ENCODE assay signal across 9 mouse cellular contexts in genomic region chr3:96435557-96436091, GRCm38 (mm10). TPM values are rescaled to one million over a fixed set of nuclear protein-coding genes. Genes with fewer than 3 reads are reported as not detected.
DNase-seq lines count a peak whose midpoint lies in the region; ATAC-seq lines count a peak whose summit lies in the region.
"Had no signal": no experiment of that assay in that cellular context is flagged by ENCODE, and none has a peak within 500 bp of the region (broad histone marks: within the 10 kb centered on the region; RNA-seq: fewer than 3 reads in every experiment).

No protein-coding gene starts in this region.

- H3K4me1 ChIP-seq in kidney, embryonic 15.5 days: peaks cover 10% of the 10 kb centered on the region
- peaks cover under 1% of the 10 kb centered on the region for H3K4me1 ChIP-seq in forebrain, embryonic 15.5 days

- no peak for DNase-seq in kidney, postnatal 36 days
- peak; percentile 76 for DNase-seq in ZHBTc4 (ENCODE audit: low read depth, low spot score)
- peak; percentile 25 to 65 for DNase-seq in left cerebral cortex, postnatal 14 days (ENCODE audit: low spot score in 2 of 2)
- peak; percentile 74 for DNase-seq in neural tube, embryonic 10.5 days (ENCODE audit: extremely low spot score, low spot score)
- no peak for DNase-seq in urinary bladder, postnatal 14 days (ENCODE audit: low spot score)
- DNase-seq in urinary bladder, postnatal 36 days (ENCODE audit: low spot score in 2 of 2): no peak

- intact Hi-C loops in left cerebral cortex, postnatal 14 days (cut with DNase I): loop anchor here (2.0 kb wide), 1 partner anchor 153 kb away; no protein-coding TSS in a partner anchor

- H3K27ac ChIP-seq in kidney, embryonic 15.5 days: no peak overlapping the region
- no peak overlapping the region for H3K27ac ChIP-seq in forebrain, embryonic 15.5 days (replicated peaks)

- H3K4me2 ChIP-seq in kidney, embryonic 15.5 days: peak overlapping the region; percentile 51
- H3K4me2 ChIP-seq in forebrain, embryonic 15.5 days (replicated peaks): peak overlapping the region; percentile 14

- H3K4me3 ChIP-seq in kidney, embryonic 15.5 days (replicated peaks): peak overlapping the region; percentile 35
- peak overlapping the region; percentile 21 for H3K4me3 ChIP-seq in forebrain, embryonic 15.5 days

- H3K9me3 ChIP-seq in kidney, embryonic 15.5 days (replicated peaks): no peaks in the 10 kb centered on the region
- no peaks in the 10 kb centered on the region for H3K9me3 ChIP-seq in forebrain, embryonic 15.5 days

- H3K27me3 ChIP-seq in kidney, embryonic 15.5 days: peaks cover 93% of the 10 kb centered on the region
- peaks cover 77% of the 10 kb centered on the region for H3K27me3 ChIP-seq in forebrain, embryonic 15.5 days

- under 1% methylated on average over 26 of the region's 26 CpGs for WGBS in kidney, embryonic 15.5 days
- under 1% methylated on average over 26 of the region's 26 CpGs for WGBS in forebrain, embryonic 15.5 days

- H3K36me3 ChIP-seq in kidney, embryonic 15.5 days: no peaks in the 10 kb centered on the region
- no peaks in the 10 kb centered on the region for H3K36me3 ChIP-seq in forebrain, embryonic 15.5 days

- no peak for ATAC-seq in kidney, embryonic 15.5 days (replicated peaks; ENCODE audit: low FRiP score)
- no peak for ATAC-seq in forebrain, embryonic 15.5 days (replicated peaks)

- H3K9ac ChIP-seq in kidney, embryonic 15.5 days: no peak overlapping the region
- H3K9ac ChIP-seq in forebrain, embryonic 15.5 days (replicated peaks): no peak overlapping the region

RNA-seq across cellular contexts. Expression of gene BC107364, which starts 16.5 kb away (rescaled TPM):
- polyA plus RNA-seq in kidney, embryonic 15.5 days (2015; fragmentation: Nextera tagmentation; extraction: Ambion mirVana): 0.15 TPM in 1 of 2 replicates, not detected in the other
- not detected in 2 replicates for polyA plus RNA-seq in forebrain, embryonic 15.5 days (2015; fragmentation: Nextera tagmentation; extraction: Ambion mirVana)
- total RNA-seq in left cerebral cortex, postnatal 14 days (2021): not detected
- polyA plus RNA-seq: spleen, adult 2 months had no signal

Comparison
In these comparisons a context has a peak if more than half of its experiments do, and no peak if none do; other contexts are left out.
1. DNase-seq: peak in ZHBTc4 (single experiment), left cerebral cortex, postnatal 14 days (2 of 2) and neural tube, embryonic 10.5 days (single experiment); none in kidney, postnatal 36 days (0 of 2), urinary bladder, postnatal 14 days (single experiment) and urinary bladder, postnatal 36 days (0 of 2).